Mouse (Mus musculus) megakaryocyte progenitor cell, adult 5-6 weeks (primary cell): ENCODE measurements around the gene Nrxn3. TPM values are rescaled to one million over a fixed set of nuclear protein-coding genes. Genes with fewer than 3 reads are reported as not detected.
A peak's percentile ranks its signal among the peaks of the same experiment; 100 is the strongest.

Source experiments
- ATAC-seq: replicated peaks from 2 replicates; pipeline ENCODE4 v1.8.0; 2016; ENCODE audit warnings: mild to moderate bottlenecking, moderate TSS enrichment, inconsistent platforms; ENCODE audit not compliant: poor library complexity
- total RNA-seq, 2 experiments: library from RNA; stranded (forward) in 1 of 2; stranded (reverse) in 1 of 2; fragments of 157-497, 149-512 nt in 1 of 2; fragments of 200-1000 nt in 1 of 2; gene quantifications; 2 replicates each; pipeline versions ENCODE4 v1.2.3 to v1.2.4; 2015 to 2017

Gene Nrxn3
- total RNA-seq, 2 experiments from 2014 or later: not detected

- no peak for ATAC-seq
Observed at GRCm38 (mm10) chr12:89471874-89472273, 749.2 kb downstream of the Nrxn3 start.

- peak; percentile 83 for ATAC-seq
Observed at GRCm38 (mm10) chr12:89479096-89479495, 756.4 kb downstream of the Nrxn3 start.

GRCm38 (mm10) chr12:89482223-89482622, 759.5 kb downstream of the Nrxn3 start:
- no peak for ATAC-seq

GRCm38 (mm10) chr12:89504026-89504425, 781.4 kb downstream of the Nrxn3 start:
- no peak for ATAC-seq

- peak; percentile 76 for ATAC-seq
Observed at GRCm38 (mm10) chr12:89505121-89505764, 782.6 kb downstream of the Nrxn3 start.

- ATAC-seq: no peak
Observed at GRCm38 (mm10) chr12:89508970-89509369, 786.3 kb downstream of the Nrxn3 start.

GRCm38 (mm10) chr12:89513759-89514158, 791.1 kb downstream of the Nrxn3 start:
- ATAC-seq: peak; percentile 94

- no peak for ATAC-seq
Observed at GRCm38 (mm10) chr12:89516046-89516445, 793.4 kb downstream of the Nrxn3 start.

GRCm38 (mm10) chr12:89530679-89531350, 808.1 kb downstream of the Nrxn3 start:
- no peak for ATAC-seq

- ATAC-seq: no peak
Observed at GRCm38 (mm10) chr12:89551291-89551690, 828.6 kb downstream of the Nrxn3 start.

- ATAC-seq: no peak
Observed at GRCm38 (mm10) chr12:89553223-89553880, 830.7 kb downstream of the Nrxn3 start.

GRCm38 (mm10) chr12:89554171-89554570, 831.5 kb downstream of the Nrxn3 start:
- no peak for ATAC-seq

- no peak for ATAC-seq
Observed at GRCm38 (mm10) chr12:89554740-89555430, 832.2 kb downstream of the Nrxn3 start.

- peak; percentile 81 for ATAC-seq
Observed at GRCm38 (mm10) chr12:89558921-89559320, 836.2 kb downstream of the Nrxn3 start.

GRCm38 (mm10) chr12:89561989-89562565, 839.4 kb downstream of the Nrxn3 start:
- no peak for ATAC-seq

GRCm38 (mm10) chr12:89568723-89569377, 846.2 kb downstream of the Nrxn3 start:
- no peak for ATAC-seq

- no peak for ATAC-seq
Observed at GRCm38 (mm10) chr12:89592459-89592858, 869.8 kb downstream of the Nrxn3 start.

- ATAC-seq: no peak
Observed at GRCm38 (mm10) chr12:89613670-89614069, 891.0 kb downstream of the Nrxn3 start.

GRCm38 (mm10) chr12:89625746-89626145, 903.1 kb downstream of the Nrxn3 start:
- ATAC-seq: no peak

GRCm38 (mm10) chr12:89640046-89640445, 917.4 kb downstream of the Nrxn3 start:
- ATAC-seq: no peak

GRCm38 (mm10) chr12:89641460-89641859, 918.8 kb downstream of the Nrxn3 start:
- no peak for ATAC-seq
